Mouse (Mus musculus): ENCODE results near the gene Acer1. TPM values are rescaled to one million over a fixed set of nuclear protein-coding genes. Genes with fewer than 3 reads are reported as not detected.

The Acer1 gene
- polyA plus RNA-seq, 1 experiment: not detected

DNA sequence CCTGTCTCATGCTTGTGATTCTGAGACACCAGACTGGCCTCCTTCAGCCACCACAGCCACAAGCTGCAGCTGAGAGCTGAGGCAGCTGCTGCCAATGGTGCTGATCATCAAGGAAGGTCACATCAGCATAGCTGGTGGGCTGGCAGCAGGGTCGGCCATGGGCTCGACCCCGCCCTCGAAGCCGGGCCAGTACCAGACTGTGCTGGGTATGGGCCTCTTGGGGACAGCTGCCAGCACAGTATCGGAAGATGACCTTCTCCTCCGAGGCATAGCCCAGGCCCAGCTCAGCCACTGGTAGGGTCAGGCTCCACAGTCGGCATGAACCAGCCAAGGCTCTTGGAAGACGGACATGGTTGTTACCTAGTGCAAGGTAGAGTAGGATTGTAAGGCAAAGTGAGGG is 17.5 kb upstream of the Acer1 start:
- H3K27ac ChIP-seq (ENCODE audit: insufficient read depth, low read depth, low read length): no peak overlapping the region
- H3K4me1 ChIP-seq (ENCODE audit: control insufficient read depth, insufficient read depth, low read length): peaks cover 3% of the 10 kb centered on the region; the same call in 1 of the 2 replicates
- no peak for DNase-seq
- no peaks in the 10 kb centered on the region for H3K36me3 ChIP-seq (ENCODE audit: control insufficient read depth, insufficient read depth, low read length)
- no peaks in the 10 kb centered on the region for H3K27me3 ChIP-seq (replicated peaks; ENCODE audit: control insufficient read depth, insufficient read depth, low read length)
- H3K4me3 ChIP-seq (ENCODE audit: insufficient read depth, low read depth, low read length): no peak overlapping the region
- TF ChIP-seq POLR2A (IDR thresholded peaks at IDR 0.05; ENCODE audit: low read depth, low read length) (no peak), CTCF (conservative IDR thresholded peaks at IDR 0.05; ENCODE audit: insufficient read depth, insufficient read length, low read depth, low read length) (no peak)
- 92% methylated on average over 9 of the region's 9 CpGs for WGBS

DNA sequence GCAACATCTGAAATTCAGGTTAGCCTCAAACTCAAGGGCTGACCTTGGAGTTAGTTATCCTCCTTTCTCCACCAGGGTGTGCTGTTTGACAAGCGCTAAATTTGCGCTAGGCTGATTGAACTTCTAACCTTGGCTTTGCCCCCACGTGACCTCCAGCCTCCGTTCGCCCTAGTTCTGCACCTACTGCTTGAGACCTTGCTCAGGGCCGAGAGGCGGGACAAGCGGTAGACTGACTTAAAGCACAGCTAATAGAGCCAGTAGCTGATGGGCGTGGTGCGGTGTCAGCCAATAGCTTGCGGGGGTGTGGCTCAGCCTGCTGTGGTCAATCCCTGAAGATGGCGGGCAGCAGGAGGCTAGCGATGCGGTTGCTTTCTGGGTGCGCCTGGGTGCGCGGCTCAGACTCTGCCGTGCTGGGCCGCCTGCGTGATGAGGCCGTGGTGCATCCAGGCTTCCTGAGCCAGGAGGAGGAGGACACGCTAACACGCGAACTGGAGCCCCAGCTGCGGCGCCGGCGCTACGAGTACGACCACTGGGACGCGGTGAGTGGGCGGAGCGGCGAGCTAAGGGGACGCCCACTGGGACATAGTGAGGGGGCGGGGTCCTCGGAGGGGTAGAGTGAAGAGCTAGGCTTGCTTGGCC is 15.2 kb upstream of the Acer1 start, which contains the start of gene Alkbh7:
Gene Alkbh7 (plus strand): TSS at position 311 of the 639 bp plus-strand sequence.
- TF ChIP-seq POLR2A (IDR thresholded peaks at IDR 0.05; ENCODE audit: low read depth, low read length): no peak
- TF ChIP-seq CTCF (conservative IDR thresholded peaks at IDR 0.05; ENCODE audit: insufficient read depth, insufficient read length, low read depth, low read length): peak; percentile 93
- H3K4me3 ChIP-seq (ENCODE audit: insufficient read depth, low read depth, low read length): peak within 1 kb of the TSS; percentile 90
- H3K27ac ChIP-seq (ENCODE audit: insufficient read depth, low read depth, low read length): peak within 1 kb of the TSS; percentile 82
- H3K4me1 ChIP-seq (ENCODE audit: control insufficient read depth, insufficient read depth, low read length): peaks cover 3% of the 10 kb centered on the region; the same call in 1 of the 2 replicates
- peak; percentile 99 for DNase-seq
- H3K36me3 ChIP-seq (ENCODE audit: control insufficient read depth, insufficient read depth, low read length): no peaks in the 10 kb centered on the region; the same call in 1 of the 2 replicates
- H3K27me3 ChIP-seq (replicated peaks; ENCODE audit: control insufficient read depth, insufficient read depth, low read length): no peaks in the 10 kb centered on the region
- under 1% methylated on average over 38 of the region's 38 CpGs for WGBS

DNA sequence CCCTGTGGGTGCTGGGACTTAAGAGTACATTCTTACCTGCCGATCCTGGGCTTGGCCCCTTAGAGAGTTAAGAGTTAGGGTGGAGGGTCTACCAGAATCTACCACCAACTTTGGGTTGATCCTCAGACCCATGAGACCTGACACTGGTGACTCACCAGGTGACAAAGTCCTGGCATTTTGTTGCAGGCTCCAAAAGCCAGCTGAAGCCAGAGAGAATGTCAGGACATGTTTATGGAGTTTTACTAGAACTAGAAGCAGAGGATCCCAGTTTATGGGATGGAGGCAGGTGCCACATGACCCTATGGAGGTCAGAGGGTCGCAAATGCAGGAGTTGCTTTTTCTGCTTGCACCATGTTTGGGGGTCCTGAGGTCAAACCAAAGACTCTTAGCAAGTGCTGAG is 14.6 kb upstream of the Acer1 start:
- WGBS: 61% methylated on average over 2 of the region's 2 CpGs
- Histone ChIP-seq H3K27ac (ENCODE audit: insufficient read depth, low read depth, low read length) (no peak overlapping the region), H3K4me3 (ENCODE audit: insufficient read depth, low read depth, low read length) (no peak overlapping the region), H3K36me3 (ENCODE audit: control insufficient read depth, insufficient read depth, low read length) (no peaks in the 10 kb centered on the region; the same call in 1 of the 2 replicates), H3K27me3 (replicated peaks; ENCODE audit: control insufficient read depth, insufficient read depth, low read length) (no peaks in the 10 kb centered on the region), H3K4me1 (ENCODE audit: control insufficient read depth, insufficient read depth, low read length) (peaks cover 3% of the 10 kb centered on the region; the same call in 1 of the 2 replicates)
- no peak for DNase-seq
- TF ChIP-seq POLR2A (IDR thresholded peaks at IDR 0.05; ENCODE audit: low read depth, low read length): no peak
- TF ChIP-seq CTCF (conservative IDR thresholded peaks at IDR 0.05; ENCODE audit: insufficient read depth, insufficient read length, low read depth, low read length): no peak

DNA sequence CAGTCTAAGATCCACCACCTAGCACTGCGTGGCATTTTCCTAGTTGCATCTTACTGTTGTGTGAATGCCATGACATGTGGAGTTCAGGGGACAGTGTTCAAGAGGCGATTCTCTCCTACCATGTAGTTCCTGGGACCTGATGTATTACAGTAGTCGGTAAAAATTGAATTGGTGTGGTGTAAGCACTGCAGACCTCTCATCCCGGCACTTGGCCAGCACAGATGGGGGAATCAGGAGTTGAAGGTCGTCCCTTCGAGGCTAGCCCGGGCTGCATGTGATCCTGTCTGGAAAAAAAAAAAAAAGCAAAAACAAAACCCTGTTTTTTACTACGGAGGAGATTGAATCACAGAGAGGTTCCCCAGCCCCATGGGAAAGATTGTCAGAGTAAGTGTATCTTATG is 13.1 kb upstream of the Acer1 start:
- H3K27ac ChIP-seq (ENCODE audit: insufficient read depth, low read depth, low read length): no peak overlapping the region
- H3K4me1 ChIP-seq (ENCODE audit: control insufficient read depth, insufficient read depth, low read length): peaks cover 7% of the 10 kb centered on the region; the same call in 1 of the 2 replicates
- H3K27me3 ChIP-seq (replicated peaks; ENCODE audit: control insufficient read depth, insufficient read depth, low read length): no peaks in the 10 kb centered on the region
- H3K4me3 ChIP-seq (ENCODE audit: insufficient read depth, low read depth, low read length): no peak overlapping the region
- no peak for TF ChIP-seq CTCF (conservative IDR thresholded peaks at IDR 0.05; ENCODE audit: insufficient read depth, insufficient read length, low read depth, low read length)
- TF ChIP-seq POLR2A (IDR thresholded peaks at IDR 0.05; ENCODE audit: low read depth, low read length): no peak
- WGBS: 84% methylated on average over 8 of the region's 8 CpGs
- H3K36me3 ChIP-seq (ENCODE audit: control insufficient read depth, insufficient read depth, low read length): no peaks in the 10 kb centered on the region; the same call in 1 of the 2 replicates
- no peak for DNase-seq

DNA sequence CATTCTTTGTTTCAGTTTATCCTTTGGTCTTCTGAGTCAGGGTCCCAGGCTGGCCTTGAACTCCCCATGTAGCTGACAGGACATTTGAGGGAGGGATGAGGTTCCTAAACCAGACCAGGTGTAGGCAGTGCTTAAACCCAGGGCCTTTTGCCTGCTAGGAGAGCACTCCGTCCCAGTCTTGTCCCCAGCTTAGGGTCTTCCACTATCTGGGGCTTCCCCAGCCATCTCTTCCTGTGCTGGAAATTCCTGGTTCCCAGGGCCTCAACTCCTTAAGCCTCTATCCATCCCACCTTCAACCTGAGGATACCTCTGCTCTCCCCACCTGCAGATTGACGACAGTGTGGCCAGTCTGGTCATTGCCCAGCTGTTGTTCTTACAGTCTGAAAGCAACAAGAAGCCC is 9.0 kb upstream of the Acer1 start:
- DNase-seq: no peak
- H3K27ac ChIP-seq (ENCODE audit: insufficient read depth, low read depth, low read length): no peak overlapping the region
- H3K36me3 ChIP-seq (ENCODE audit: control insufficient read depth, insufficient read depth, low read length): no peaks in the 10 kb centered on the region; the same call in 1 of the 2 replicates
- TF ChIP-seq CTCF (conservative IDR thresholded peaks at IDR 0.05; ENCODE audit: insufficient read depth, insufficient read length, low read depth, low read length) (no peak), POLR2A (IDR thresholded peaks at IDR 0.05; ENCODE audit: low read depth, low read length) (no peak)
- H3K4me1 ChIP-seq (ENCODE audit: control insufficient read depth, insufficient read depth, low read length): peaks cover 4% of the 10 kb centered on the region; the same call in 1 of the 2 replicates
- H3K27me3 ChIP-seq (replicated peaks; ENCODE audit: control insufficient read depth, insufficient read depth, low read length): no peaks in the 10 kb centered on the region
- 69% methylated on average over 2 of the region's 2 CpGs for WGBS
- peak overlapping the region; percentile 95 for H3K4me3 ChIP-seq (ENCODE audit: insufficient read depth, low read depth, low read length)

DNA sequence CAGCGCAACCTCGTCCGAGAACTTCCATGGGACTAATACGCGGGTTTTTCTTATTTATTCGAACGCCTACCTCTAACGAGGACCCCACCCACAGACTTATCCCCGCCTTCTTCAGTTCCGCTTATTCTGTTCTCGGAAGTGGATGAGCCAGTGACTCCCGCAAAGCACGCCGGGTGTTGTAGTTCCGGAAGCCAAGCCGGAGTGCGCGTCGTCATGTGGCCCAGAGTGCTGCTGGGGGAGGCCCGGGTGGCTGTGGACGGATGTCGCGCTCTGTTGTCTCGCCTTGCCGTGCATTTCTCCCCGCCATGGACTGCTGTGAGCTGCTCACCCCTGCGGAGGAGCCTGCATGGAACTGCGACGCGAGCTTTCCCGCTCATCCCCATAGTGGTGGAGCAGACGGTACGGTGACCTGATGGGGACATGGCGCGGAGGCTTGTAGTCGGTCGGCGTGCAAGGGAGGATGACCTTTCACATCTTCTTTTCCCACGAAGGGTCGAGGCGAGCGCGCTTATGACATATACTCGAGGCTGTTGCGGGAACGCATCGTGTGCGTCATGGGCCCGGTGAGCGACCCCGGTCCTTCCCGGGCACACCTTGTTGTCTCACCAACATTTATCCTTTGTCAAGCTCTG is 8.3 kb upstream of the Acer1 start, which contains the start of gene Clpp:
Gene Clpp (plus strand): TSS at position 191 of the 632 bp plus-strand sequence.
- H3K27me3 ChIP-seq (replicated peaks; ENCODE audit: control insufficient read depth, insufficient read depth, low read length): no peaks in the 10 kb centered on the region
- DNase-seq: peak; percentile 98
- peaks cover 4% of the 10 kb centered on the region; the same call in 1 of the 2 replicates for H3K4me1 ChIP-seq (ENCODE audit: control insufficient read depth, insufficient read depth, low read length)
- WGBS: under 1% methylated on average over 52 of the region's 52 CpGs
- no peaks in the 10 kb centered on the region; the same call in 1 of the 2 replicates for H3K36me3 ChIP-seq (ENCODE audit: control insufficient read depth, insufficient read depth, low read length)
- TF ChIP-seq POLR2A (IDR thresholded peaks at IDR 0.05; ENCODE audit: low read depth, low read length): peak; percentile 86
- no peak for TF ChIP-seq CTCF (conservative IDR thresholded peaks at IDR 0.05; ENCODE audit: insufficient read depth, insufficient read length, low read depth, low read length)
- H3K27ac ChIP-seq (ENCODE audit: insufficient read depth, low read depth, low read length): peak within 1 kb of the TSS; percentile 80
- H3K4me3 ChIP-seq (ENCODE audit: insufficient read depth, low read depth, low read length): peak within 1 kb of the TSS; percentile 95
